In the genomic region with DNA sequence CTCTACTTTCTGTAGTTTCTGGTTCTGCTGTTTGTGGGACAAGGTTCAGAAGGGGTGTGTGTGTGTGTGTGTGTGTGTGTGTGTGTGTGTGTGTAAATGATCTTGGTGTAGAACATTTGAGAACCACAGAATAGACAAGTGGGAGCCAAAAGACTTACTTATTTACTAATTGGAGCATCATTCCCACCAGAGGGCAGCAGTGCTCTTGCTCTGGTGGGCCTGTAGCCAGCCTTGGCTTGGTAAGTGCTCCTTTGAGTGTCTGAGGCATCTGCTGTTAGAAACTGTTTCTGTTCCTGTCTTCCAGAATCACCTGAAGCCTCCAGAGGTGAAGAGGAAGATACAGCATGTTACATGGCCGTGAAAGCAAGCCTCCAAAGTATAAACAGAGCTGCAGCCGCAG, we compare ENCODE assay signal across 8 mouse cellular contexts. TPM values are rescaled to one million over a fixed set of nuclear protein-coding genes. Genes with fewer than 3 reads are reported as not detected.
DNase-seq lines count a peak whose midpoint lies in the region; ATAC-seq lines count a peak whose summit lies in the region.

No protein-coding gene starts in this region.

- no peak overlapping the region for H3K4me3 ChIP-seq in forebrain, embryonic 13.5 days
- no peak overlapping the region for H3K4me3 ChIP-seq in forebrain, embryonic 10.5 days

- H3K9me3 ChIP-seq in forebrain, embryonic 13.5 days (replicated peaks): no peaks in the 10 kb centered on the region
- no peaks in the 10 kb centered on the region for H3K9me3 ChIP-seq in forebrain, embryonic 10.5 days

- no peaks in the 10 kb centered on the region for H3K27me3 ChIP-seq in forebrain, embryonic 13.5 days
- H3K27me3 ChIP-seq in forebrain, embryonic 10.5 days (ENCODE audit: poor library complexity, severe bottlenecking): no peaks in the 10 kb centered on the region

- H3K4me2 ChIP-seq in forebrain, embryonic 13.5 days: no peak overlapping the region

- no peak for DNase-seq in forebrain, embryonic 10.5 days (ENCODE audit: extremely low spot score, low spot score)
- DNase-seq in urinary bladder, postnatal 36 days (ENCODE audit: low spot score in 2 of 2): peak; percentile 13 to 43
- DNase-seq in urinary bladder, postnatal 4 days (ENCODE audit: low spot score in 2 of 2): no peak
- peak; percentile 58 for DNase-seq in fibroblast of lung, adult 2 months (ENCODE audit: low read depth)
- DNase-seq in layer of hippocampus, adult 11-12 months (ENCODE audit: low spot score): peak; percentile 81
- peak; percentile 73 for DNase-seq in lung, postnatal 14 days
- DNase-seq in spleen, postnatal 10 days (ENCODE audit: low spot score in 2 of 2): peak; percentile 22 to 59

- no peak overlapping the region for H3K27ac ChIP-seq in forebrain, embryonic 13.5 days
- no peak overlapping the region for H3K27ac ChIP-seq in forebrain, embryonic 10.5 days

- 94% methylated on average over 2 of the region's 2 CpGs for WGBS in forebrain, embryonic 13.5 days
- 88% methylated on average over 2 of the region's 2 CpGs for WGBS in forebrain, embryonic 10.5 days

- H3K4me1 ChIP-seq in forebrain, embryonic 13.5 days: no peaks in the 10 kb centered on the region
- no peaks in the 10 kb centered on the region for H3K4me1 ChIP-seq in forebrain, embryonic 10.5 days

- 0 out of 2 replicates have a peak, but pooled peaks have one; percentile 38 for ATAC-seq in forebrain, embryonic 13.5 days

- peaks cover 71% of the 10 kb centered on the region for H3K36me3 ChIP-seq in forebrain, embryonic 13.5 days (ENCODE audit: poor library complexity, severe bottlenecking)
- peaks cover 97% of the 10 kb centered on the region for H3K36me3 ChIP-seq in forebrain, embryonic 10.5 days (replicated peaks)

- H3K9ac ChIP-seq in forebrain, embryonic 13.5 days: no peak overlapping the region

RNA-seq across cellular contexts. Expression of gene AI597479, which starts 14.4 kb away (rescaled TPM):
- polyA plus RNA-seq in forebrain, embryonic 13.5 days (2015; fragmentation: Nextera tagmentation; extraction: Ambion mirVana): 41.0 and 47.7 TPM in 2 replicates
- polyA plus RNA-seq in forebrain, embryonic 10.5 days (2016; fragmentation: Nextera tagmentation; extraction: Ambion mirVana): 40.5 and 44.1 TPM in 2 replicates

RNA-seq across cellular contexts. Expression of gene Tgfbrap1, which starts 14.4 kb away (rescaled TPM):
- polyA plus RNA-seq in forebrain, embryonic 13.5 days (2015; fragmentation: Nextera tagmentation; extraction: Ambion mirVana): 13.2 and 14.9 TPM in 2 replicates
- polyA plus RNA-seq in forebrain, embryonic 10.5 days (2016; fragmentation: Nextera tagmentation; extraction: Ambion mirVana): 13.2 and 13.6 TPM in 2 replicates

Comparison
In these comparisons a context has a peak if more than half of its experiments do, and no peak if none do; other contexts are left out.
1. DNase-seq: peak in urinary bladder, postnatal 36 days (2 of 2), fibroblast of lung, adult 2 months (single experiment), layer of hippocampus, adult 11-12 months (single experiment), lung, postnatal 14 days (single experiment) and spleen, postnatal 10 days (2 of 2); none in forebrain, embryonic 10.5 days (single experiment) and urinary bladder, postnatal 4 days (0 of 2).